Mouse (Mus musculus): ENCODE data around the gene Mt3.

Gene Mt3

DNA sequence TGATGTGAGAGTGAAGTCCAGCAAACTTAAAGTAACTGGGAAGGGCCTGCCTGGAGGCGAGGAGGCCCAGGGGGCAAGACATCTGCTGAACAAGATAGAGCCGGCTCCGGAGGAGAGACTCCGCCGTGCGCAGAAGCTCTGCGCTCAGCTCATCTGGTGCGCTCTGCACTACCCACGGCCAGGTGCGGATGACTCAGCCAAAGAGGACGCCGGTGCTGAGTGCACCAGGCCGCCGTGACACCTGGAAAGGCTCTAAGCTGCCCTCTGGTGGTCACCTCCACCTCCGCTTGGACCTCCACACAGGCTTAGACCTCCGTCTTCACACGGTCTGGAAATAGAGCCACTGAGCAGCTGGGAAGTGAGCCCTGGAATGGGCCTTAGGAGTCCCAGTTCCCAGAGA, 34.1 kb downstream of the Mt3 start:
- DNase-seq (ENCODE audit: low spot score) = no peak

DNA sequence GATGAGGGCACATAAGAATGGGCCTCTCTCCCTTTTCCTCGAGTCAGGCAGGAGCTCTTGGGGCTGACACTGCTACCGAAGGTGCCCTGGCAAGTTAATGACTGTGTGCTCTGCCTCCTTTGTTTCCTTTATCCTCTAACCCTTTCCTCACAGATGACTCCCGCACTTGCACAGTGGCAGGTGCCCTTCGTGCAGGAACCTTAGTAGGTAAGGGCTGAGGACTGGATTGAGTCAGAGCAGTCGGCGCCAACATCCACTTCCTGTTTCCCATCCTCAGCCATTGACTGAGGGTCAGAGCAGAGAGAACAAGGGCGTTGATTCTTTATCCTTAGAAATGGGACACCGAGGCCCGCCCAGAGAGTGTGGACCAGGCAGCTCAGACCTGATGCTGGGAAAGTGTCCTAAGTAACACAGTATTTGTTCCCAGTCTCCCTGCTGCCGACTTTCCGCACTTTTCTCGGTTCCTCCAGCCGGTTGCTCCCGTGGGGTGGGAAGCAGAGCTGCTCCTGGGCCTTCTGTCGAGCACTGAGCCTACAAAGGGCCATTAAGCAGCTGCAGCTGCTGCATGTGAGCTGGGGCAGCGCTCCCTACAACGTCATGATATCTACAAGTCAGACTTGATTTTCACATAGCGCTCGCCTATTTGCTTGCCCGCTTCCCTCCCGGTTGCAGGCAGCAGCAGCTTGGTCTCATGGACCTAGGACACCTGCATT, 35.0 kb downstream of the Mt3 start:
- no peak for DNase-seq (ENCODE audit: low spot score)

DNA sequence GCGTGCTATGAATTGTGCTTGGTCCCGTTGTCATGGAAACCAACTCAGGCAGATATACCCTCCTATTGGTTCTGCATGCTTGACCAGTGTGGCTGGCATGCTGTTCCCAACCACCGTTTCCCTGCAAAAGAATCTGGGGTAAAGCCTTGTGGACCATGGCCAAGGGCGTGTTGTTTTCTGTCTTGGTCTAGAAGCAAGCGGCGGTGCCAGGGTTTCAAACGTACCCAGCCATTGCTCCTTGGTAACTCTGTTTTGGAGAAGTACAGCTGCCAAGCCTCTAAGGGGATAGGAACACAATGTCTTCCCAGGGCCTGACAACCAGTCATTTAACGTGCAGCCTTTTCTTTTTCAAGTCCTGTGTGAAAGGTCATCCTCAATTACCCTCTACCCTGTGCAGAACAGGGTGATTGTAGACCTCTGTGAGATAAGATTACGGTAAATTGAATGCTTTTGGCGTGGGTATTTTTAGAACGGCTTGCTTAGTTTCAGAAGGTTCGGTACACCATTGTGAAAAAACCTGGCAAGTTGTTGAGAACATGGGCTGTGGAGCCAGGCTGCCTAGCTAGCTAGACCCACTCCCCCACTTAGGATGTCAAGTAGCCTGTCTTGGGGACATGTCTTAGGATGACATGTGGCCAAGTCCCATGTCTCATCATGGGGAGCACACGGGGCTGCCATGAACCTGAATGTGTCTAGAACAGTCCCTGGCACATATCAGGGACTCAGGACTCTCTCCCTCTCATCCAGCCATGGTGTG, 37.0 kb downstream of the Mt3 start:
- DNase-seq (ENCODE audit: low spot score) = no peak

DNA sequence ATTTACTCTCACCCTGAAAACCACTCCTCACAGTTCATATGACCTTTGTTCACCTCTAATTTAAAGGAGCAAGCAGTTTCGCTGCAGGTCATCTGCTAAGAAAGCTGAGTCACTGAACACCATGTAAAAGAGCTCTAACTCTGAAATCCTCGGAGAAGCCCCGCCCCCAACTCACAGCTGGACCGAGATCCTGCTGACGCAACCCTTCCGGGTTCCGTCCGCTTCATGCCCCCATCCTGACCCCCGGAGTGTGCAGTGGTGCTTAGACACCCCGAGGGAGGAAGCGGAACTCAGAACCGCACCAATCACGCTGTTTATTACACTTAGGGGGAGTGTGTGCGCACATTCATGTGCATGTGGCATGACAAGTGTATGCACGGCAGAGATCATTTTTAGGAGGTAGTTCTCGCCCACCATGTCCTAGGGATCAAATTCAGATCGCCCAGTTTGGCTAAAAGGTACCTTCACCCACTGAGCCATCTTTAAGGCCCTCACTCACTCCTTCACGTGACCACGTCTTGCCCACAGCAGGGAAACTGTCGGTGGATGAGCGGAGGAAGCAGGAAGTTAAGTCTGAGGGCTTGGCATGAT, 38.8 kb downstream of the Mt3 start:
- DNase-seq (ENCODE audit: low spot score) = no peak

DNA sequence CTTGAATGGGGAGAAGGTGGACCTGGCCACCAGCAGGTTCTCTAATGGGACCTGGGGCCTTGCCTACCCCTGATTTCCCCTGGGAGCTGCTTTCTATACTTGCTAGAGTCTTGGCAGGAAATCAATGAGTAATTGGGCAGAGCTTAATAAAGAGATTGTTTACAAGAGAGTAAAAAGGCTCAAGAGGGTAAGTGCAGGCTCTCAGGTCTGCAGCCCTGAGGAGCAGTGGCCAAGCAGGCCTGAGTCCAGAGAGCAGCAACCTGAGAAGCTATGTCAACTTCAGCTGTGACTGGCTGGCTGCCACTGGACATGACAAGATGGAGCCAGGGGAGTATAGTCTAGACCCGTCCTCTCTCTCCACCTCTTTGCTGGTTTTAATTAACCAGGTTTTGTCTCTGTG, 40.5 kb downstream of the Mt3 start:
- DNase-seq (ENCODE audit: low spot score) = no peak

DNA sequence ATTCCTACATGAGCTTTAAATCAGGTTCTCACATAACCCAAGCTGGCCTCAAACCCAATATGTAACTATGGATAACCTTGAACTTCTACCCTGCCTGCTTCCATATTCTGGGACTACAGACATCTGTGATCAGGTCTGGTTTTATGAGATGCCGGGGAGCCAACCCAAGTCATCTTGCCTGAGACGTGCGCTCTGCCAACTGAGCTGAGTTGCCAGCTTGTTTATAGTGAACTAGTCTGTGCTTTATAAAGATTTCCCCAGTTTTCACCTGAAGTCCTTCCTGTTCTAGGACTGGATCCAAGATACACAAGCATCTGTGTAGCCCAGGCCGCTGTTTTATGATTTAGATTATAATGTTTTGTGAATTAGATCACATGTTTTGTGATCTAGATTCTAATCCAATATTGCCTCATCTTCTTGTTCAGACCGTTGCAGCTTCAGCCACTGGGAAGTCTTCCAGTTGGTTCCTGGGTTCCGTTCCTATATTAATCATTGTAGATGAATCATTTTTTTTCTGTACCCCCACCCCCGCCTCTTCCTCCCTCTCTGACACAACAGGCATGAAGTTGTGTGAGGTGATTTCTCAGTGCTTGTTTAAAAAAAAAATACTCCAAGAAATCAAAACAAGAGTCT, 42.3 kb downstream of the Mt3 start:
- no peak for DNase-seq (ENCODE audit: low spot score)

DNA sequence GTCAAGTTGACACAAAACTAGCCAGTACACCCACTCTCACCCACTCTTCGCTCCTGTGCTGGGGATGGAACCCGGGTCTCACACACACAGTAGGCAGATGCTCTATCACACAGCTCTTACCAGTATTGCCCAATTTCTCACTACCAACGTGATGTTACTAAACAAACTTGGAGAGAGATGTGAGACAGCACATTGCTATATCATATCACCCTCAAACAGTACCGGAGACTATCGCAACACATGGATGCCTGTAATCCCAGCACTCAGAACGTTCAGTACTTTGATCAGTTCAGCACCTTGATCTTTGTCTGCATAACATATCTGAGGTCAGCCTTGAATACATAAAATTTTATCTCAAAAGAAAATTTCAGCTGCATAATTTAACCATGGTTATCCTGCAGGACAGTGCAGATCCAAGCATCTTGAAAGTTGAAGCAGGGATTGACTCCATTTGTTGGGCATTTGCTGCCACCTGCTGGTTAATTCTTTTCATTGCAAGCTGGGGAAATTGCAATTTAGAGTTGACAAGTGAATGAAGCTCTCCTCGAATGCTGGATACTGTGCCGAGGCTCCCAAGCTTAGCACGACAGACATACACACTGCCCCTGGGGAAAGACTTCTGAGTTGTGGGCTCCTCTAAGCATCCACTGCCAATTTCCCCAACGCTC, 46.9 kb downstream of the Mt3 start:
- no peak for DNase-seq (ENCODE audit: low spot score)
